8 mouse cellular contexts compared by ENCODE assay signal in genomic region chr11:78549491-78549987, GRCm38 (mm10). TPM values are rescaled to one million over a fixed set of nuclear protein-coding genes. Genes with fewer than 3 reads are reported as not detected.
A peak's percentile ranks its signal among the peaks of the same experiment; 100 is the strongest.
DNase-seq lines count a peak whose midpoint lies in the region; ATAC-seq lines count a peak whose summit lies in the region.

No protein-coding gene starts in this region.

- peak overlapping the region; percentile 86 for H3K4me2 ChIP-seq in kidney, embryonic 14.5 days (replicated peaks; ENCODE audit: low read depth, low read length)
- peak overlapping the region; percentile 89 for H3K4me2 ChIP-seq in hindbrain, embryonic 14.5 days (replicated peaks)
- H3K4me2 ChIP-seq in midbrain, embryonic 16.5 days (ENCODE audit: low read length) = peak overlapping the region; percentile 80

- peaks cover 16% of the 10 kb centered on the region; the same call in 1 of the 2 replicates for H3K4me1 ChIP-seq in kidney, embryonic 14.5 days (ENCODE audit: control insufficient read depth, insufficient read depth, low read length)
- peaks cover 11% of the 10 kb centered on the region for H3K4me1 ChIP-seq in hindbrain, embryonic 14.5 days (replicated peaks; ENCODE audit: control insufficient read depth, insufficient read depth, low read length)
- H3K4me1 ChIP-seq in midbrain, embryonic 16.5 days (ENCODE audit: control insufficient read depth, insufficient read depth, low read length) = peaks cover 16% of the 10 kb centered on the region

- peaks cover 3% of the 10 kb centered on the region; the same call in 1 of the 2 replicates for H3K36me3 ChIP-seq in kidney, embryonic 14.5 days (ENCODE audit: control insufficient read depth, insufficient read depth, low read length)
- H3K36me3 ChIP-seq in hindbrain, embryonic 14.5 days (replicated peaks; ENCODE audit: control insufficient read depth, insufficient read depth) = 0 out of 2 replicates have a peak, but pooled peaks cover 2% of the 10 kb centered on the region
- no peaks in the 10 kb centered on the region for H3K36me3 ChIP-seq in midbrain, embryonic 16.5 days (ENCODE audit: control insufficient read depth, insufficient read depth, low read length)

- WGBS in kidney, embryonic 14.5 days = 6% methylated on average over 5 of the region's 5 CpGs
- WGBS in hindbrain, embryonic 14.5 days = 19% methylated on average over 5 of the region's 5 CpGs
- WGBS in midbrain, embryonic 16.5 days = 10% methylated on average over 5 of the region's 5 CpGs

- no peaks in the 10 kb centered on the region for H3K27me3 ChIP-seq in kidney, embryonic 14.5 days (ENCODE audit: control insufficient read depth, insufficient read depth, low read length)
- no peaks in the 10 kb centered on the region for H3K27me3 ChIP-seq in hindbrain, embryonic 14.5 days (ENCODE audit: control insufficient read depth, insufficient read depth, low read length)
- no peaks in the 10 kb centered on the region for H3K27me3 ChIP-seq in midbrain, embryonic 16.5 days (ENCODE audit: control insufficient read depth, insufficient read depth, low read depth, low read length)

- no peak for ATAC-seq in kidney, embryonic 14.5 days (ENCODE audit: low FRiP score, low TSS enrichment)
- ATAC-seq in hindbrain, embryonic 14.5 days (ENCODE audit: low FRiP score) = no peak
- ATAC-seq in midbrain, embryonic 16.5 days = no peak

- H3K9me3 ChIP-seq in kidney, embryonic 14.5 days (ENCODE audit: control insufficient read depth, low read length) = no peaks in the 10 kb centered on the region
- H3K9me3 ChIP-seq in hindbrain, embryonic 14.5 days (ENCODE audit: control insufficient read depth, low read length) = peaks cover 10% of the 10 kb centered on the region; the same call in 1 of the 2 replicates
- no peaks in the 10 kb centered on the region for H3K9me3 ChIP-seq in midbrain, embryonic 16.5 days (replicated peaks; ENCODE audit: control insufficient read depth, low read length, poor library complexity, severe bottlenecking)

- H3K4me3 ChIP-seq in kidney, embryonic 14.5 days (ENCODE audit: low read length) = peak overlapping the region; percentile 72
- H3K4me3 ChIP-seq in hindbrain, embryonic 14.5 days (replicated peaks; ENCODE audit: low read length) = peak overlapping the region; percentile 66
- peak overlapping the region; percentile 53 for H3K4me3 ChIP-seq in midbrain, embryonic 16.5 days (ENCODE audit: low read depth, low read length)

- peak overlapping the region; percentile 74 for H3K9ac ChIP-seq in kidney, embryonic 14.5 days (ENCODE audit: low read depth, low read length)
- peak overlapping the region; percentile 71 for H3K9ac ChIP-seq in hindbrain, embryonic 14.5 days
- H3K9ac ChIP-seq in midbrain, embryonic 16.5 days (ENCODE audit: low read depth, low read length) = peak overlapping the region; percentile 62; the same call in 1 of the 2 replicates

- H3K27ac ChIP-seq in kidney, embryonic 14.5 days (ENCODE audit: low read depth, low read length) = no peak overlapping the region
- no peak overlapping the region; the same call in 1 of the 2 replicates for H3K27ac ChIP-seq in hindbrain, embryonic 14.5 days
- H3K27ac ChIP-seq in midbrain, embryonic 16.5 days (ENCODE audit: low read length) = no peak overlapping the region

- DNase-seq in kidney, postnatal 10 days = no peak
- DNase-seq in adipocyte (ENCODE audit: low spot score) = peak; percentile 37
- DNase-seq in hindbrain, embryonic 14.5 days (ENCODE audit: low spot score) = no peak
- no peak for DNase-seq in layer of hippocampus, adult 11-12 months (ENCODE audit: low spot score)
- DNase-seq in adrenal gland, postnatal 25 days = no peak
- DNase-seq in adrenal gland, adult 2 months = no peak

RNA-seq across cellular contexts. Expression of gene Tmem97, which starts 1.0 kb away (rescaled TPM):
- 91.1 and 103 TPM in 2 replicates for polyA plus RNA-seq in kidney, embryonic 14.5 days (2014; fragmentation: Nextera tagmentation; extraction: Ambion mirVana)
- 38.2 and 49.3 TPM in 2 replicates for polyA plus RNA-seq in hindbrain, embryonic 14.5 days (2014; fragmentation: Nextera tagmentation; extraction: Ambion mirVana)
- polyA plus RNA-seq in midbrain, embryonic 16.5 days (2015; fragmentation: Nextera tagmentation; extraction: Ambion mirVana) = 33.8 and 41.7 TPM in 2 replicates
- 63.8 and 70.1 TPM in 2 replicates for total RNA-seq in adrenal gland, postnatal 25 days (2021)
- total RNA-seq in adrenal gland, adult 2 months (2021) = 10 to 100 TPM; 44.7 to 49.4 TPM
- 33.7 and 39.6 TPM in 2 replicates for polyA plus RNA-seq in adrenal gland, adult 2 months (2012; rRNA removed)

RNA-seq across cellular contexts. Expression of gene Ift20, which starts 13.4 kb away (rescaled TPM):
- 125 and 126 TPM in 2 replicates for polyA plus RNA-seq in kidney, embryonic 14.5 days (2014; fragmentation: Nextera tagmentation; extraction: Ambion mirVana)
- polyA plus RNA-seq in hindbrain, embryonic 14.5 days (2014; fragmentation: Nextera tagmentation; extraction: Ambion mirVana) = 120 and 123 TPM in 2 replicates
- 130 and 137 TPM in 2 replicates for polyA plus RNA-seq in midbrain, embryonic 16.5 days (2015; fragmentation: Nextera tagmentation; extraction: Ambion mirVana)
- 81.9 and 97.8 TPM in 2 replicates for total RNA-seq in adrenal gland, postnatal 25 days (2021)
- 100 to 1,000 TPM in 1 of 2 experiments, 10 to 100 TPM in 1; 81.7 to 109 TPM for total RNA-seq in adrenal gland, adult 2 months (2021)
- 86.5 and 115 TPM in 2 replicates for polyA plus RNA-seq in adrenal gland, adult 2 months (2012; rRNA removed)

RNA-seq across cellular contexts. Expression of gene Tnfaip1, which starts 13.4 kb away (rescaled TPM):
- polyA plus RNA-seq in kidney, embryonic 14.5 days (2014; fragmentation: Nextera tagmentation; extraction: Ambion mirVana) = 77.1 and 88.9 TPM in 2 replicates
- polyA plus RNA-seq in hindbrain, embryonic 14.5 days (2014; fragmentation: Nextera tagmentation; extraction: Ambion mirVana) = 59.2 and 64.0 TPM in 2 replicates
- polyA plus RNA-seq in midbrain, embryonic 16.5 days (2015; fragmentation: Nextera tagmentation; extraction: Ambion mirVana) = 67.7 and 68.8 TPM in 2 replicates
- total RNA-seq in adrenal gland, postnatal 25 days (2021) = 40.6 and 45.9 TPM in 2 replicates
- total RNA-seq in adrenal gland, adult 2 months (2021) = 10 to 100 TPM; 36.1 to 48.2 TPM
- polyA plus RNA-seq in adrenal gland, adult 2 months (2012; rRNA removed) = 22.2 and 22.7 TPM in 2 replicates

RNA-seq across cellular contexts. Expression of gene Poldip2, which starts 37.5 kb away (rescaled TPM):
- polyA plus RNA-seq in kidney, embryonic 14.5 days (2014; fragmentation: Nextera tagmentation; extraction: Ambion mirVana) = 122 and 161 TPM in 2 replicates
- polyA plus RNA-seq in hindbrain, embryonic 14.5 days (2014; fragmentation: Nextera tagmentation; extraction: Ambion mirVana) = 168 and 176 TPM in 2 replicates
- 176 and 184 TPM in 2 replicates for polyA plus RNA-seq in midbrain, embryonic 16.5 days (2015; fragmentation: Nextera tagmentation; extraction: Ambion mirVana)
- total RNA-seq in adrenal gland, postnatal 25 days (2021) = 155 and 159 TPM in 2 replicates
- total RNA-seq in adrenal gland, adult 2 months (2021) = 100 to 1,000 TPM; 151 to 168 TPM
- polyA plus RNA-seq in adrenal gland, adult 2 months (2012; rRNA removed) = 94.8 and 108 TPM in 2 replicates

RNA-seq across cellular contexts. Expression of gene Tmem199, which starts 37.6 kb away (rescaled TPM):
- polyA plus RNA-seq in kidney, embryonic 14.5 days (2014; fragmentation: Nextera tagmentation; extraction: Ambion mirVana) = 61.2 and 63.6 TPM in 2 replicates
- polyA plus RNA-seq in hindbrain, embryonic 14.5 days (2014; fragmentation: Nextera tagmentation; extraction: Ambion mirVana) = 96.1 and 101 TPM in 2 replicates
- polyA plus RNA-seq in midbrain, embryonic 16.5 days (2015; fragmentation: Nextera tagmentation; extraction: Ambion mirVana) = 95.5 and 96.6 TPM in 2 replicates
- total RNA-seq in adrenal gland, postnatal 25 days (2021) = 32.1 and 35.9 TPM in 2 replicates
- 10 to 100 TPM; 22.0 to 26.8 TPM for total RNA-seq in adrenal gland, adult 2 months (2021)
- 6.9 and 8.8 TPM in 2 replicates for polyA plus RNA-seq in adrenal gland, adult 2 months (2012; rRNA removed)
